ENCODE assay signal across 9 mouse cellular contexts in genomic region chr7:139272639-139273396, GRCm38 (mm10). TPM values are rescaled to one million over a fixed set of nuclear protein-coding genes. Genes with fewer than 3 reads are reported as not detected.
DNase-seq lines count a peak whose midpoint lies in the region; ATAC-seq and TF ChIP-seq lines count a peak whose summit lies in the region.
"Had no signal": no experiment of that assay in that cellular context is flagged by ENCODE, and none has a peak within 500 bp of the region (broad histone marks: within the 10 kb centered on the region; RNA-seq: fewer than 3 reads in every experiment).

No protein-coding gene starts in this region.

- no peak overlapping the region for H3K4me3 ChIP-seq in hindbrain, embryonic 13.5 days
- H3K4me3 ChIP-seq in hindbrain, embryonic 14.5 days (replicated peaks; ENCODE audit: low read length) = no peak overlapping the region
- H3K4me3 ChIP-seq in embryonic fibroblast, embryonic 13.5 days (ENCODE audit: insufficient read depth, low read length) = no peak overlapping the region
- H3K4me3 ChIP-seq in limb, embryonic 15.5 days = no peak overlapping the region
- H3K4me3 ChIP-seq: hindbrain, embryonic 15.5 days had no signal

- no peak for TF ChIP-seq CTCF in embryonic fibroblast, embryonic 13.5 days (IDR thresholded peaks at IDR 0.05; ENCODE audit: borderline replicate concordance, insufficient read depth, low read length)

- no peak for TF ChIP-seq POLR2A in embryonic fibroblast, embryonic 13.5 days (IDR thresholded peaks at IDR 0.05; ENCODE audit: low read depth, low read length)

- no peak for ATAC-seq in hindbrain, embryonic 13.5 days (ENCODE audit: low FRiP score)
- ATAC-seq in hindbrain, embryonic 14.5 days (ENCODE audit: low FRiP score) = no peak
- ATAC-seq in limb, embryonic 15.5 days (ENCODE audit: insufficient number of reproducible peaks, low FRiP score, low TSS enrichment, low read depth) = no peak

- no peaks in the 10 kb centered on the region for H3K36me3 ChIP-seq in hindbrain, embryonic 13.5 days
- H3K36me3 ChIP-seq in hindbrain, embryonic 14.5 days (replicated peaks; ENCODE audit: control insufficient read depth, insufficient read depth) = no peaks in the 10 kb centered on the region
- H3K36me3 ChIP-seq in limb, embryonic 15.5 days = peaks cover 14% of the 10 kb centered on the region
- H3K36me3 ChIP-seq: hindbrain, embryonic 15.5 days had no signal

- WGBS in hindbrain, embryonic 13.5 days = 30% methylated on average over 1 of the region's 1 CpGs
- WGBS in hindbrain, embryonic 14.5 days = 59% methylated on average over 1 of the region's 1 CpGs
- 17% methylated on average over 1 of the region's 1 CpGs for WGBS in limb, embryonic 15.5 days

- no peak overlapping the region for H3K4me2 ChIP-seq in hindbrain, embryonic 13.5 days
- H3K4me2 ChIP-seq in hindbrain, embryonic 14.5 days (replicated peaks) = no peak overlapping the region
- H3K4me2 ChIP-seq in limb, embryonic 15.5 days = no peak overlapping the region
- H3K4me2 ChIP-seq: hindbrain, embryonic 15.5 days had no signal

- H3K27ac ChIP-seq in hindbrain, embryonic 13.5 days = peak overlapping the region; percentile 44; the same call in 1 of the 2 replicates
- H3K27ac ChIP-seq in hindbrain, embryonic 14.5 days = no peak overlapping the region
- H3K27ac ChIP-seq in embryonic fibroblast, embryonic 13.5 days (ENCODE audit: insufficient read depth, low read length) = 0 out of 2 replicates have a peak overlapping the region, but pooled peaks have one; percentile 11
- H3K27ac ChIP-seq in limb, embryonic 15.5 days = peak overlapping the region; percentile 64
- H3K27ac ChIP-seq: hindbrain, embryonic 15.5 days had no signal

- H3K27me3 ChIP-seq in hindbrain, embryonic 13.5 days = no peaks in the 10 kb centered on the region
- no peaks in the 10 kb centered on the region for H3K27me3 ChIP-seq in hindbrain, embryonic 14.5 days (ENCODE audit: control insufficient read depth, insufficient read depth, low read length)
- no peaks in the 10 kb centered on the region for H3K27me3 ChIP-seq in limb, embryonic 15.5 days
- H3K27me3 ChIP-seq: hindbrain, embryonic 15.5 days had no signal

- DNase-seq in hindbrain, embryonic 14.5 days (ENCODE audit: low spot score) = no peak
- peak; percentile 88 for DNase-seq in MN1 (ENCODE audit: low spot score)
- peak; percentile 73 for DNase-seq in skeletal muscle tissue, adult 2 months (ENCODE audit: low read depth, low spot score)
- DNase-seq in B cell, adult 2 months = no peak
- DNase-seq in cerebellum, postnatal 14 days = no peak

- no peak overlapping the region for H3K9ac ChIP-seq in hindbrain, embryonic 13.5 days
- no peak overlapping the region for H3K9ac ChIP-seq in hindbrain, embryonic 14.5 days
- no peak overlapping the region for H3K9ac ChIP-seq in limb, embryonic 15.5 days
- H3K9ac ChIP-seq: hindbrain, embryonic 15.5 days had no signal

- no peaks in the 10 kb centered on the region for H3K9me3 ChIP-seq in hindbrain, embryonic 13.5 days
- no peaks in the 10 kb centered on the region for H3K9me3 ChIP-seq in hindbrain, embryonic 14.5 days (ENCODE audit: control insufficient read depth, low read length)
- no peaks in the 10 kb centered on the region for H3K9me3 ChIP-seq in limb, embryonic 15.5 days
- H3K9me3 ChIP-seq: hindbrain, embryonic 15.5 days had no signal

- peaks cover 29% of the 10 kb centered on the region for H3K4me1 ChIP-seq in hindbrain, embryonic 13.5 days (replicated peaks)
- peaks cover 12% of the 10 kb centered on the region; the same call in 1 of the 2 replicates for H3K4me1 ChIP-seq in hindbrain, embryonic 14.5 days (replicated peaks; ENCODE audit: control insufficient read depth, insufficient read depth, low read length)
- H3K4me1 ChIP-seq in embryonic fibroblast, embryonic 13.5 days (ENCODE audit: control insufficient read depth, insufficient read depth, low read length) = peaks cover 10% of the 10 kb centered on the region; the same call in 1 of the 2 replicates
- H3K4me1 ChIP-seq in limb, embryonic 15.5 days = peaks cover 39% of the 10 kb centered on the region

RNA-seq across cellular contexts. Expression of gene Pwwp2b, which starts 24.5 kb away (rescaled TPM):
- 4.5 and 4.9 TPM in 2 replicates for polyA plus RNA-seq in hindbrain, embryonic 13.5 days (2015; fragmentation: Nextera tagmentation; extraction: Ambion mirVana)
- 5.2 and 5.3 TPM in 2 replicates for polyA plus RNA-seq in hindbrain, embryonic 14.5 days (2014; fragmentation: Nextera tagmentation; extraction: Ambion mirVana)
- polyA plus RNA-seq in embryonic fibroblast, embryonic 13.5 days (2011; ENCODE audit: insufficient read length, low read depth, missing spikeins) = 8.9 and 9.5 TPM in 2 replicates
- polyA plus RNA-seq in limb, embryonic 15.5 days (2015; fragmentation: Nextera tagmentation; extraction: Ambion mirVana) = 15.0 and 15.9 TPM in 2 replicates

RNA-seq across cellular contexts. Expression of gene Stk32c, which starts 59.7 kb away (rescaled TPM):
- polyA plus RNA-seq in hindbrain, embryonic 13.5 days (2015; fragmentation: Nextera tagmentation; extraction: Ambion mirVana) = 1.1 TPM in 2 replicates
- 1.2 and 2.8 TPM in 2 replicates for polyA plus RNA-seq in hindbrain, embryonic 14.5 days (2014; fragmentation: Nextera tagmentation; extraction: Ambion mirVana)
- 0.46 and 1.0 TPM in 2 replicates for polyA plus RNA-seq in embryonic fibroblast, embryonic 13.5 days (2011; ENCODE audit: insufficient read length, low read depth, missing spikeins)
- 0.23 and 0.27 TPM in 2 replicates for polyA plus RNA-seq in limb, embryonic 15.5 days (2015; fragmentation: Nextera tagmentation; extraction: Ambion mirVana)

Comparison
In these comparisons a context has a peak if more than half of its experiments do, and no peak if none do; other contexts are left out.
1. DNase-seq: peak in MN1 (single experiment) and skeletal muscle tissue, adult 2 months (single experiment); none in hindbrain, embryonic 14.5 days (single experiment), B cell, adult 2 months (0 of 2) and cerebellum, postnatal 14 days (0 of 2).